Mouse (Mus musculus): ENCODE measurements around the gene Wbp2.
"Not testable (repeated sequence)": the region's sequence is repeated elsewhere in the genome, so short reads cannot be mapped to it uniquely, and the experiment has no call there.

The Wbp2 gene

DNA sequence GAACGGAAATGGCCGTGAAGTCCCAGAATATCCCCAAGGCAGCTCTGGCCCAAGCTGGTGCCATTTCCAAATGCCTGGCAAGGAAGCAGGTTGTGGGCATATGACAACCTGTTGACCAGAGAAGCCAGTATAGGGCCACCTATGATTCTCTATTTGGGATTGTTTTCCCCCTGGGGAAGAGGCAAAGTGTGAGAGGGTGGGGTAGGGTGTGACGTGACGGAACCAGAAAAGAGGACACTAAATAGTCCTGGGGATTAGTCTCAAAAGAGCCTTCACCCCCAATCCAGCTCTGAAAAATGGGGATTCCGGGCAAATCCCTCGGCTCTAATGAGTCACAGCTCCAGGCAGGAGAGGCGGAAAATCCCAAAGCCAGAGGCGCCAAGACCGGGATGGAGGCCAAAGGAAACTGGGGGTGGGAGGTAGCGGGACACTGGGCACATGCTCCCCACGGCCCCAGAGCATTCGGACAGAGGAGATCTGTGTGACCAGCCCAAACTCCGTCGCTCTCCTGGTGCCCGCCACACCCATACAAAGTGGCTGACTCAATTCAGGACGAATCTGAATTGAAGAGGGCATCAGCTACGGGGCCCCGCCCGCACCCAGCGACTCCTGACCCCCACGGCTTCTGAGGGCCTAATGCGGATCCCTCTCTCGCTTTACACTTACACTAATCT is 21.8 kb upstream of the Wbp2 start:
- DNase-seq = no peak

GRCm38 (mm10) chr11:116107777-116108285 is 21.0 kb upstream of the Wbp2 start:
- no peak for DNase-seq

DNA sequence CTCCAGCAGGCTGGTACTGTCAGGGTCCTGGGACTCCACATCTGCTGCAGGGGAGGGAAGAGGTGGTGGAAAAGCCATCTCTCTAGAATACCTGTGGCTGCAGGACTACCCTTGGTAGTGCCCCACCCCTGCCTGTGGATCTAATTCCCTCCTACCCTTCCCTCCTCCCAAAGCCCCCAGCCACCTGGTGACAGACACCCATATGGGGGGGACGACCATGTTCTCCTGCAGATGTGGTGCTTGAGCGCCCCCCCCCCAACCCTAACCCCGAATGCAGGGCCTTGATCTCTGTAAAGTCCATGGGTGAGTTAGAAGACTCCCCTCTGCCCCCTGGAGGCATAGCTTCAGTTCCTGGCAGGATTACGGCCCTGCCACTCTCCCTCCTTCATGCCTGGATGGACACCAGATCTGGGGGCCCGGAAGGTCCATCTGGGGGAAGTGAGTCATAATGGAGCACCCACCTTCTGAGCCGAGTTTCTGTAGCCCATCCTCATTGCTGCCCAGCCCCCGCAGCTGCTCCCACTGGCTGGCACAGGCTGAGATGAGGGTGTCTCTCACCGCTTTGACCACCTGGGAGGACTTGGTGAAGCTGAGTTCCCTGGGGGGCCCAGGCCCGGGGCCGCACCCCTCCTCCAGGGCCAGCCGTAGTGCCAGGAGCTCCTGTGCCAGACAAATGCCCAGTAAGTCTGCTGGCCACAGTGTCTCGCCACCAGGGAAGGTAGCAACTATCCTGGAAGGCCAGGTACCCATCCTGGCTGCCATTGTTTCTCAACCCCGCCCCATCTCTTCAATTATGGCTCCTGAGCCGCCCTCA is 20.4 kb upstream of the Wbp2 start:
- no peak for DNase-seq

- no peak for DNase-seq
Observed at GRCm38 (mm10) chr11:116106154-116106962, 19.6 kb upstream of the Wbp2 start.

- no peak for DNase-seq
Observed at GRCm38 (mm10) chr11:116105065-116105464, 18.3 kb upstream of the Wbp2 start.

DNA sequence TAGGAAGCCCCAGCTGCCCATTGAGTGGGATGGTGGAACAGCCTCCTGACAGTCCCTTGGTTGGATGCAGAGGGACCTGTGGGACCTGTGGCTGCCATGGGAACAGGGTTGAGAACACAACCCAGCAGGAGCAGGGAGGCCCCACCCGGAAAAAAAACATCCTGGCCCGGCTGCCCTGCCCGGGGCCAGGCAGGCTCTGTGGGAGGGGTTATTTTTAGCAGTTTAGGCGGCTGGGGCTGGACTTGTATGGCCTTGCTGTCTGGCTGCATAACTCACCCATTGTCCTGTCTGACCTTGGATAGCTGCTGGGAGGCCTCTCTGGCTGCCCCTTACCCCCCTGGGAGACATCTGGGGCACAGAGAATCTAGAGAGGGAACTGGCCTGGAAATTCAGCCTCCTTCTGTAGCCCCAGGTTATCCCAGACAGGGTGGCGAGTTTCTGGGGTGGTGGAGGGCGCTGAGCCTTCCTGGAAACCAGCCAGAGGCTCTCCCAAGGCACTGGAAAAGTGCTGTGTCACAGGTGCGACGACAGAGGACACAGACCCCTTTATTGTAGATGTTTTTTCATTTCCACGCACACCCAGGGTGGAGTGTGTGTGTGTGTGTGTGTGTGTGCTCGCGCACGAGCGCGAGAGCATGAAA is 17.3 kb upstream of the Wbp2 start:
- DNase-seq = no peak

- DNase-seq = no peak
Observed at GRCm38 (mm10) chr11:116103572-116103971, 16.8 kb upstream of the Wbp2 start.

GRCm38 (mm10) chr11:116102472-116102871 is 15.7 kb upstream of the Wbp2 start:
- no peak for DNase-seq

DNA sequence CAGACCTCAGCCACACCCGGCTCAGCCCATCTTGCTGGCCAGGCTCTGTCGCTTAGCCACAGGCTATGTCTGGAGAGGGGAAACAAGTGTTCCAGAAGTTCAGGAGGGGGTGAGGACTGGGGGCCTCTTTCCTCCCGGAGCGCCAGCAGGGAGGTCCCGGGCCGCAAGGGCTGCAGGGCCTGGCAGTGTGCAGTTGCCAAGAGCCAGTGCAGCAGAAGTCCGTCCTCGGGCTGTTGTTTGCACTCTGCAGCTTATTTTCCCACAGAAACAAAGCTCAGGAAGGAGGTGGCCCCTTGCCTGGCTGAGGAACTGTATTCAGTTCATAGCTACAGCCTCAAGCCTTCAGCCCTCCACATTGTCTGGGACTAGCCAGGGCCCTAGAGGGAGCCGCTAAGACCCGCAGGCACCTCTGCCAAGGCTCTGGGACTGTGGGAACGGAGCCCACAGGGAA is 15.2 kb upstream of the Wbp2 start:
- no peak for DNase-seq

DNA sequence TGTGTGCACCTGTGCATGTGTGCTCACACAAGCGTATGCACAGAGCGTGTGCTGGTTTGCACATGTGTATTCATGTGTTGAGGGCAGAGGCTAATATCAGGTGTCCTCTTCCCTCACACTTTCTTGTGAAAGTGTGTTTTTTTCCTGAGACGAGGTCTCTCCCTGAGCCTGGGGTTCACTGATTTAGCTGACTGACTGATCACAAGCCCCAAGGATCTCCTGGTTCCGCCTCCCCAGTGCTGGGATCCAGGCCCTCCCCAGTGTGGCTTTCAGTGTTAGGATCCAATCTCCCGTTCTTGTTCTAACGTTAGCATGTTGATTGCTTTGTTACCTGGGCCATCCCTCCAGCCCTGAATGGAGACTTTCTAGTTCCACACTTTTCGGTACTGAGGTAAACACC is 14.0 kb upstream of the Wbp2 start:
- DNase-seq = no peak

DNA sequence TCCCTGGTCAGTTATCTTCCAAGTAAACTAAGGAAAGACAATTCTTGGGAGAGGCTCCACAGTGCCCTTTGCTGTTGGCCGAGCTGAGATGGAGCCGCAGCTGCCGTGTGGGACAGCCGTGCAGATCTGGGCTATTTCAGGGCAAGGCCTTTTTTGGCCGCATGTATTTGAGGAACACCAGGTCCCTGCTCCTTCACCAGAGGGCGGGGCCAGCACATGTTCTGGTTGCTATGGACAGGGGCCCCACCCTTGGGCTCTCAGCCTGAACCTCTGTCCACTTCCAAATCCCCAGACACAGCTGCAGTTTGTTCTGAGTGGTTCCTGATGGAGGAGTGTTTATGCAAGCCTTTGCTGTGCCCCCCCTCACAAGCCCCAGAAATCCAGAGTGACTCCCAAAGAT is 13.6 kb upstream of the Wbp2 start:
- no peak for DNase-seq

DNA sequence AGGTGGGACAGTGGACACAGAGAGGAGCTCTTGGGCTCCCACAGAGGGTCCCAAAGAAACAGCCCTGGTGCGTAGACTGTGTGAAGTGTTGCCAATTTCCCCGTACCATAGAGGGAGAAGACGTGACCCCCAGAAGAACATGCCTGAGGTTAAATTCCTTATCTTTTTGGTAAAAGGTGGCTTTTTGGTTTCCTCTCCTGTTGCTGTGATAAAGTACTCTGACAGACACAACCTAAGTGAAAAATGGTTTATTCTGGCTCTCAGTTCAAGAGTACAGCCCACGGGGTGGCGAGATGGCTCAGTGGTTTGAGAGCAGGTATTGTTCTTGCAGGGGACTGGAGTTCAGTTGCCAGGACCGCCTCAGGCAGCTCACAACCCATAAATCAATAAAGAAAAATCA is 12.7 kb upstream of the Wbp2 start:
- no peak for DNase-seq

DNA sequence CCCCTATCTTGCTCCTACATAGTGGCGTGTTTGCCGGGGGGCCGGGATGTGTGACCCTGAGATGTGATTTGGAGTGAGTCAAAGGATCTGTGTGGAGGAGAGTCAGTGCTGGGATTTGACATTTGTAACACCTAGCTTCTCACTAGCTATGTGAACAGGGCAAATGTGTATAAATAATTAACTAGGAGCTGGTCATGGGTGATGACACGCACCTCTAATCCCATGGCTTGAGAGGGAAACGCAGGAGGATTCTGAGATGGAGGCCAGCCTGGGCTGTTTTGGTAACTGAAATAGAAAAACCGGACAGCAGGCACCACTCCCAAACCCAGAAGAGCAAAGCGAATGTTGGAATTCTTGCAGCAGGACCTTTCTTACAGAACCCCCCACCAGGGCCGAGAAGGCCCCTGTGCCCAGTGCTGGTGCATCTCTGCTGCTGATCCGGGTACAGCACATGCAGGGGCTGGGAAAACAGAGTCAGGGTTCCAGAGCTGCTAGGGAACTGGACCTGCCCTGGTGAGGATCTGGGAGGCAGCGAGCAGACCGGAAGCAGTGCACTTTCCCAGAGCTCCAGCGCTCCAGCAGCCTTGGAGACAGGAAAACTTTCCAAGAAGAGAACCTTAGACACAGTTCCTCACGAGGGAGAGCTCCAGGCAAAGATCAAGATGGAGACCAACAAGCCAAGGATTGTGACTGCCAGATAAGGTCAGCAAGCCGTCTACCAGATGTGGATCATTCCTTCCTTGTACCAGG is 12.1 kb upstream of the Wbp2 start:
- no peak for DNase-seq

DNA sequence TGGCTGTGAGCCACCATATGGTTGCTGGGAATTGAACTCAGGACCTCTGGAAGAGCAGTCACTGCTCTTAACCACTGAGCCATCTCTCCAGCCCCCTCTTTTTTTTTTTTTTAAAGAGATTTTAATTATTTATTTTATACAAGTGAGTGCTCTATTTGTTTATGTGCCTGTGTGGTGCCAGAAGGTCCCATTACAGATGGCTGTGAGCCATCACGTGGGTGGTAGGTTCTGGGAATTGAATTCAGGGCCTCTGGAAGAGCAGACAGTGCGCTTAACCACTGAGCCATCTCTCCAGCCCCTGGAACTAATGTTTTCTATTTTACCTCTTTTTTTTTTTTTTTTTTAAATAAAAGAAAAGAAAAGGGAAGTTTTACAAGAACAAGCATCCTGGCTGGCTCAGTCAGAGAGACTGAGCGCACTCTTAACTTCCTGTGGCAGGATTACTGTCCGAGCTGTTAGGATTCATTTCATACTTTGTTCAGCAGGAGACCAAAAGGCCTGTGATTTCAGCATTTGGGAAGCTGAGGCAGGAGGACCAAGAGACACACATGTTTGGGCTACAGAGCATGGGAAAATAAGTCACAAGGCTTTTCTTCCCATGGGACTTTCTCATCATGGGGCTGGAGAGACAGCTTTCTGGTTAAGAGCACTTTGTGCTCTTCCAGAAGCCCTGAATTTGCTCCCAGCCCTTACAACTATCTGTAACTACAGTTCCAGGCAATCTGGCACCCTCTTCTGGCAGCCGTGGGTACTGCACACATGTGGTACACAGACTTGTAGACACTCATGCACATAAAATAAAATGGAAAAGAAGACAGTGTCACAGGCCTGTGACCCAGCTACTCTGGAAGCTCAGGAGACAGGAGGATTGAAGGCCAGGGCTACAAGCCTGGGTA is 9.7 kb upstream of the Wbp2 start:
- no peak for DNase-seq

- no peak for DNase-seq
Observed at GRCm38 (mm10) chr11:116095573-116095972, 8.8 kb upstream of the Wbp2 start.

DNA sequence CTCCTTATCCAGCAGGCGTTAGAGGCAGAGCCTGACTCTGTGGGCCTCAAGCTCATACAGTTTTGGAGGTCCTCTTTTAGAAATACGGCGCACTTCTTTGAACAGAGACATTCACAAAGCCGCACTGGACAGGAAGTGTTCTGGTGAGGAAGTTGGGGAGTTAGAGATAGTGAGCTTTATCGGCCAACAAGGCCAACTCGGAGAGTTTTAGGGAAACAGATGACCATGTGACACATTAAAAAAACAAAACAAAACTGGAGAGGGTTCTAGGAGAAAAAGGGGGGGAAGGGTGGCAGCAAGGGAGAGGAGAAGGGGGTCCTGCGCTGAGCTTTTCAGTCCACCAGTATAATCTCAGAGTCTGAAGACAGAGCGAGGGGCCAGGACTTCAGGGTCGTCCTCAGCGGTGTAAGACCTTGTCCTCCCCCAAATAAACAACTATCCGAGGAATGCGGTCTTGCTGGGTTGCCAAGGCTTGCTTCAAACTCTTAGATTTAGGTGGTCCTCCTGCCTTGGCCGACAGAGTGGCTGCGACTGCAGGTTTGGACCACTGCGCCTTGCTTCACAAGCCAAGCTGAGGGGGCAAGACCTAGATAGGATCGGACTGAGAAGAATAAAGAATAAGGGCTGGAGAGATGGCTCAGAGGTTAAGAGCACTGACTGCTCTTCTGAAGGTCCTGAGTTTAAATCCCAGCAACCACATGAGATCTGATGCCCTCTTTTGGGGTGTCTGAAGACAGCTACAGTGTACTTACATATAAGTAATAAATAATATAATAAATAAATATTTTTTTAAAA is 7.2 kb upstream of the Wbp2 start:
- DNase-seq = no peak

DNA sequence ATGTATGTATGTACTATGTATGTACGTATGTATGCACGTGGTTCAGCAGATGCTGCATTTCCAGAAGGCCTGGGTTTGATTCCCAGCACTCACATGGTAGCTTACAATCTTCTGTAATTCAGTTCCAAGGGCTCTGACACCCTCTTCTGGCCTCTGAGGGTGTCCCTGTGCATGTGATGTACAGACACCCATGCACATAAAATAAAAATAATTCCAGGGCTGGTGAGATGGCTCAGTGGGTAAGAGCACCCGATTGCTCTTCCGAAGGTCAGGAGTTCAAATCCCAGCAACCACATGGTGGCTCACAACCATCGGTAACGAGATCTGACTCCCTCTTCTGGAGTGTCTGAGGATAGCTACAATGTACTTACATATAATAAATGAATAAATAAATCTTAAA is 6.2 kb upstream of the Wbp2 start:
- not testable (repeated sequence) for DNase-seq

DNA sequence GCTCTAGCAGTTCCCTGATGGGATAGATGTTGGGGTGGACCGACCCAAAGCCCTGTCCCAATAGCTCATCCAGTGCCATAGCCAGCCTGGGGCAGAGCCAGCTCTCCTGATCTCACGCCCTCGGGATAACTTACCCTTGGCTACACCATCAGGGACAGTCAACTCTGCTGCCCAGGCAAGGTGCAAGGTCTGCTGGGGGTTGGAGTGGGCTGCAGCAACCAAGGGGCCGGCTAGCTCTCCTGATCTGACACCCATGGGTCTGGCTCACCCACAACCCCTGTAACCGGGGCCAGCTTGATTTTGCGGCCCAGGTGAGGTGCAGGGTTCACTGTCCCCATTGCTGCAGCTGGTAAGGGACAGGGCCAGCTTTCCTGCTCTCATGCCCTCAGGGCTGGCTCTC is 4.8 kb upstream of the Wbp2 start:
- no peak for DNase-seq

- no peak for DNase-seq
Observed at GRCm38 (mm10) chr11:116089545-116089944, 2.8 kb upstream of the Wbp2 start.

- no peak for DNase-seq
Observed at GRCm38 (mm10) chr11:116088741-116089394, 2.1 kb upstream of the Wbp2 start.

All from cerebellum, adult 8-10 months (tissue).